Mouse (Mus musculus) stomach, embryonic 15.5 days (tissue): Measurements from ENCODE around the gene Ccdc157. TPM values are rescaled to one million over a fixed set of nuclear protein-coding genes. Genes with fewer than 3 reads are reported as not detected.
"Not testable (repeated sequence)": the region's sequence is repeated elsewhere in the genome, so short reads cannot be mapped to it uniquely, and the experiment has no call there.

Experiments used
- ATAC-seq: fragments of 200-750 bp; cut with Nextera tagmentation; 2 replicates; pipeline ENCODE4 v1.8.0; 2017; ENCODE audit warnings: low read depth, moderate number of reproducible peaks, moderate TSS enrichment; ENCODE audit not compliant: insufficient read depth, low FRiP score
- H3K27ac ChIP-seq: fragments of 300-500 bp; sonication (generic); 2 replicates; pipeline ENCODE4 v1.5.1; 2015; ENCODE audit warnings: mild to moderate bottlenecking, inconsistent platforms
- H3K27me3 ChIP-seq: fragments of 300-500 bp; sonication (generic); replicated peaks from 2 replicates; pipeline ENCODE4 v1.6.1; 2015; ENCODE audit warnings: inconsistent platforms
- H3K36me3 ChIP-seq: fragments of 300-500 bp; sonication (generic); 2 replicates; pipeline ENCODE4 v1.6.1; 2015; ENCODE audit warnings: inconsistent platforms
- H3K4me1 ChIP-seq: fragments of 300-500 bp; sonication (generic); 2 replicates; pipeline ENCODE4 v1.6.1; 2015; ENCODE audit warnings: inconsistent platforms
- H3K4me2 ChIP-seq: fragments of 300-500 bp; sonication (generic); 2 replicates; pipeline ENCODE4 v1.6.1; 2015; ENCODE audit warnings: mild to moderate bottlenecking, inconsistent platforms
- H3K4me3 ChIP-seq: fragments of 300-500 bp; sonication (generic); replicated peaks from 2 replicates; pipeline ENCODE4 v1.5.1; 2015; ENCODE audit warnings: inconsistent platforms
- H3K9ac ChIP-seq: fragments of 300-500 bp; sonication (generic); 2 replicates; pipeline ENCODE4 v1.6.1; 2015; ENCODE audit warnings: inconsistent platforms
- H3K9me3 ChIP-seq: fragments of 300-500 bp; sonication (generic); 2 replicates; pipeline ENCODE4 v1.6.1; 2016; ENCODE audit warnings: inconsistent platforms
- WGBS: fragments of 180-500 bp; shearing (Covaris S2); methylation state at CpG from one replicate; pipeline ENCODE4 v1.1.7; 2015; 5-methylcytosine and 5-hydroxymethylcytosine counted together
- polyA plus RNA-seq: library from polyadenylated mRNA; unstranded; fragments of >200 nt; fragmentation: Nextera tagmentation; extraction: Ambion mirVana; gene quantifications from 2 replicates; pipeline ENCODE4 v1.2.1, GENCODE M21; 2015

Gene Ccdc157
- polyA plus RNA-seq, 1 experiment from 2014 or later, result 6.1 TPM

- H3K9me3 ChIP-seq, result no peaks in the 10 kb centered on the region
- no peak overlapping the region for H3K9ac ChIP-seq
- no peak overlapping the region for H3K4me2 ChIP-seq
- no peak overlapping the region for H3K4me3 ChIP-seq
- 91% methylated on average over 21 of the region's 21 CpGs for WGBS
- no peaks in the 10 kb centered on the region for H3K4me1 ChIP-seq
- H3K27me3 ChIP-seq, result no peaks in the 10 kb centered on the region
- peaks cover 21% of the 10 kb centered on the region; the same call in 1 of the 2 replicates for H3K36me3 ChIP-seq
- no peak for ATAC-seq
- no peak overlapping the region for H3K27ac ChIP-seq
Measured at GRCm38 (mm10) chr11:4143281-4144062, 16.6 kb downstream of the Ccdc157 start.

- no peak overlapping the region for H3K4me2 ChIP-seq
- no peaks in the 10 kb centered on the region for H3K4me1 ChIP-seq
- no peaks in the 10 kb centered on the region for H3K27me3 ChIP-seq
- no peak overlapping the region for H3K4me3 ChIP-seq
- no peak overlapping the region for H3K9ac ChIP-seq
- H3K9me3 ChIP-seq, result no peaks in the 10 kb centered on the region
- H3K36me3 ChIP-seq, result peaks cover 21% of the 10 kb centered on the region; the same call in 1 of the 2 replicates
- no peak overlapping the region for H3K27ac ChIP-seq
- 75% methylated on average over 4 of the region's 4 CpGs for WGBS
- ATAC-seq, result no peak
Measured at GRCm38 (mm10) chr11:4142352-4142751, 17.7 kb downstream of the Ccdc157 start.

- no peaks in the 10 kb centered on the region for H3K4me1 ChIP-seq
- H3K4me3 ChIP-seq, result no peak overlapping the region
- no peaks in the 10 kb centered on the region for H3K9me3 ChIP-seq
- H3K9ac ChIP-seq, result no peak overlapping the region
- no peak for ATAC-seq
- no peak overlapping the region for H3K4me2 ChIP-seq
- no peak overlapping the region for H3K27ac ChIP-seq
- no peaks in the 10 kb centered on the region for H3K27me3 ChIP-seq
- H3K36me3 ChIP-seq, result peaks cover 21% of the 10 kb centered on the region; the same call in 1 of the 2 replicates
Measured at GRCm38 (mm10) chr11:4141505-4141904, 18.6 kb downstream of the Ccdc157 start.

- no peak for ATAC-seq
- WGBS, result 77% methylated on average over 2 of the region's 2 CpGs
- Histone ChIP-seq H3K36me3 (peaks cover 21% of the 10 kb centered on the region; the same call in 1 of the 2 replicates), H3K9ac (no peak overlapping the region), H3K4me1 (peaks cover 8% of the 10 kb centered on the region), H3K4me3 (no peak overlapping the region), H3K27ac (no peak overlapping the region), H3K9me3 (no peaks in the 10 kb centered on the region), H3K27me3 (no peaks in the 10 kb centered on the region), H3K4me2 (no peak overlapping the region)
Measured at GRCm38 (mm10) chr11:4138964-4139363, 21.1 kb downstream of the Ccdc157 start.

GRCm38 (mm10) chr11:4134986-4135935, 24.8 kb downstream of the Ccdc157 start, which contains the start of gene Rnf215:
Gene Rnf215, plus strand, starts transcription at chr11:4135202.
- Histone ChIP-seq H3K4me1 (peaks cover 8% of the 10 kb centered on the region), H3K9ac (peak within 1 kb of the TSS; percentile 95), H3K4me2 (peak within 1 kb of the TSS; percentile 76), H3K27me3 (no peaks in the 10 kb centered on the region), H3K4me3 (peak within 1 kb of the TSS; percentile 80), H3K27ac (peak within 1 kb of the TSS; percentile 70; the same call in 1 of the 2 replicates), H3K36me3 (peaks cover 7% of the 10 kb centered on the region; the same call in 1 of the 2 replicates), H3K9me3 (no peaks in the 10 kb centered on the region)
- ATAC-seq, result peak; percentile 93
- 2% methylated on average over 63 of the region's 66 CpGs for WGBS

GRCm38 (mm10) chr11:4134400-4134799, 25.7 kb downstream of the Ccdc157 start:
- Histone ChIP-seq H3K27ac (no peak overlapping the region), H3K27me3 (no peaks in the 10 kb centered on the region), H3K4me1 (peaks cover 8% of the 10 kb centered on the region), H3K9ac (no peak overlapping the region), H3K4me2 (peak overlapping the region; percentile 25; the same call in 1 of the 2 replicates), H3K36me3 (no peaks in the 10 kb centered on the region), H3K4me3 (no peak overlapping the region), H3K9me3 (no peaks in the 10 kb centered on the region)
- ATAC-seq, result no peak
- 50% methylated on average over 6 of the region's 6 CpGs for WGBS

GRCm38 (mm10) chr11:4133450-4133849, 26.6 kb downstream of the Ccdc157 start:
- no peak for ATAC-seq
- Histone ChIP-seq H3K9me3 (no peaks in the 10 kb centered on the region), H3K4me1 (peaks cover 8% of the 10 kb centered on the region), H3K9ac (no peak overlapping the region), H3K27ac (no peak overlapping the region), H3K4me3 (no peak overlapping the region), H3K27me3 (no peaks in the 10 kb centered on the region), H3K4me2 (no peak overlapping the region), H3K36me3 (no peaks in the 10 kb centered on the region)
- WGBS, result 53% methylated on average over 3 of the region's 3 CpGs

- H3K27me3 ChIP-seq, H3K4me1 ChIP-seq, H3K27ac ChIP-seq, H3K4me2 ChIP-seq, H3K9me3 ChIP-seq, H3K4me3 ChIP-seq, H3K9ac ChIP-seq, H3K36me3 ChIP-seq, ATAC-seq: not testable (repeated sequence)
- 81% methylated on average over 4 of the region's 4 CpGs for WGBS
Measured at GRCm38 (mm10) chr11:4128461-4128860, 31.6 kb downstream of the Ccdc157 start.

GRCm38 (mm10) chr11:4127059-4127458, 33.0 kb downstream of the Ccdc157 start:
- 86% methylated on average over 1 of the region's 1 CpGs for WGBS
- Histone ChIP-seq H3K36me3 (no peaks in the 10 kb centered on the region), H3K9ac (no peak overlapping the region), H3K4me2 (no peak overlapping the region), H3K27me3 (no peaks in the 10 kb centered on the region), H3K27ac (no peak overlapping the region), H3K4me1 (no peaks in the 10 kb centered on the region), H3K4me3 (no peak overlapping the region), H3K9me3 (no peaks in the 10 kb centered on the region)
- ATAC-seq, result no peak

- Histone ChIP-seq H3K9me3 (no peaks in the 10 kb centered on the region), H3K4me2 (no peak overlapping the region), H3K27ac (no peak overlapping the region), H3K9ac (no peak overlapping the region), H3K4me1 (0 out of 2 replicates have a peak, but pooled peaks cover under 1% of the 10 kb centered on the region), H3K4me3 (no peak overlapping the region), H3K27me3 (peaks cover 6% of the 10 kb centered on the region; the same call in 1 of the 2 replicates), H3K36me3 (no peaks in the 10 kb centered on the region)
- no peak for ATAC-seq
- WGBS, result 62% methylated on average over 5 of the region's 5 CpGs
Measured at GRCm38 (mm10) chr11:4123922-4124321, 36.2 kb downstream of the Ccdc157 start.

- WGBS, result 72% methylated on average over 10 of the region's 10 CpGs
Measured at GRCm38 (mm10) chr11:4122742-4123579, 37.1 kb downstream of the Ccdc157 start, which contains the start of gene Sec14l2. Gene Sec14l2, minus strand, starts transcription at chr11:4123415.

More at GRCm38 (mm10) chr11:4122742-4123579, 37.1 kb downstream of the Ccdc157 start, which contains the start of gene Sec14l2:
- Histone ChIP-seq H3K27ac (no peak within 1 kb of the TSS), H3K36me3 (no peaks in the 10 kb centered on the region), H3K9me3 (no peaks in the 10 kb centered on the region), H3K9ac (no peak within 1 kb of the TSS), H3K4me2 (no peak within 1 kb of the TSS), H3K4me3 (no peak within 1 kb of the TSS), H3K4me1 (peaks cover 9% of the 10 kb centered on the region), H3K27me3 (peaks cover 11% of the 10 kb centered on the region)
- ATAC-seq, result no peak
